Mouse (Mus musculus): ENCODE data around the gene Hoxb9.

- TF ChIP-seq CTCF (IDR thresholded peaks at IDR 0.05; ENCODE audit: extremely low read depth, insufficient read depth, insufficient read length, insufficient replicate concordance) (no peak), POLR2A (IDR thresholded peaks at IDR 0.05; ENCODE audit: low read depth, low read length) (no peak)
These were observed 319 bp downstream of the Hoxb9 start for GRCm38 (mm10) chr11:96271541-96272011.

Measured in spleen, adult 2 months (tissue).